Mouse (Mus musculus): ENCODE results near the gene Clec4n.
"Not testable (repeated sequence)": the region's sequence is repeated elsewhere in the genome, so short reads cannot be mapped to it uniquely, and the experiment has no call there.

Gene Clec4n

GRCm38 (mm10) chr6:123292751-123293400, 63.2 kb downstream of the Clec4n start:
- no peak for DNase-seq (ENCODE audit: low spot score in 2 of 2)

GRCm38 (mm10) chr6:123293509-123293908, 63.9 kb downstream of the Clec4n start:
- not testable (repeated sequence) for DNase-seq (ENCODE audit: low spot score in 2 of 2)

Measured in right cerebral cortex, postnatal 10 days (tissue).